Mouse (Mus musculus) liver, embryonic 11.5 days (tissue): ENCODE results near the gene Tsen54. TPM values are rescaled to one million over a fixed set of nuclear protein-coding genes. Genes with fewer than 3 reads are reported as not detected.

ENCODE experiments used
- microRNA-seq: library from miRNA; unstranded; fragments of <30 nt; microRNA quantifications from one replicate; pipeline ENCODE4, GENCODE M21; 2017; ENCODE audit warnings: borderline number of aligned reads
- polyA plus RNA-seq: library from polyadenylated mRNA; unstranded; fragments of >200 nt; fragmentation: Nextera tagmentation; extraction: Ambion mirVana; gene quantifications from 2 replicates; pipeline ENCODE4 v1.2.1, GENCODE M21; 2014

The Tsen54 gene
- polyA plus RNA-seq, 1 experiment from 2014 or later, result 36.4 TPM

Small RNA genes within 50 kb of the gene (microRNA-seq; reads per million reads assigned to microRNA genes)
- not detected for gene Mir5621

Other genes starting within 250 kb of the Tsen54 start
- 121 and 125 TPM in 2 replicates for gene Mrps7, start 210.8 kb upstream of the Tsen54 start, polyA plus RNA-seq
- gene Gga3, start 210.7 kb upstream of the Tsen54 start, polyA plus RNA-seq, result 23.6 and 27.4 TPM in 2 replicates
- gene Mif4gd, start 201.8 kb upstream of the Tsen54 start, polyA plus RNA-seq, result 39.0 and 41.4 TPM in 2 replicates
- 30.2 and 30.9 TPM in 2 replicates for gene Slc25a19, start 186.4 kb upstream of the Tsen54 start, polyA plus RNA-seq
- 47.2 and 52.8 TPM in 2 replicates for gene Grb2, start 106.1 kb upstream of the Tsen54 start, polyA plus RNA-seq
- 14.1 and 14.4 TPM in 2 replicates for gene Tmem94, start 49.3 kb upstream of the Tsen54 start, polyA plus RNA-seq
- gene Caskin2, start 1.1 kb upstream of the Tsen54 start, polyA plus RNA-seq, result 13.5 and 14.0 TPM in 2 replicates
- 15.6 and 18.7 TPM in 2 replicates for gene Llgl2, start 9.3 kb downstream of the Tsen54 start, polyA plus RNA-seq
- gene Myo15b, start 43.7 kb downstream of the Tsen54 start, polyA plus RNA-seq, result 0.56 and 0.89 TPM in 2 replicates
- gene Smim5, start 85.2 kb downstream of the Tsen54 start, polyA plus RNA-seq, result 39.5 and 45.9 TPM in 2 replicates
- 3.5 and 3.6 TPM in 2 replicates for gene Smim6, start 97.3 kb downstream of the Tsen54 start, polyA plus RNA-seq
- 36.5 and 39.9 TPM in 2 replicates for gene Sap30bp, start 118.6 kb downstream of the Tsen54 start, polyA plus RNA-seq
- 19.8 and 22.9 TPM in 2 replicates for gene Recql5, start 118.8 kb downstream of the Tsen54 start, polyA plus RNA-seq
- 0.60 and 0.77 TPM in 2 replicates for gene Itgb4, start 160.0 kb downstream of the Tsen54 start, polyA plus RNA-seq
- 299 and 304 TPM in 2 replicates for gene Galk1, start 198.0 kb downstream of the Tsen54 start, polyA plus RNA-seq
- 1,141 and 1,182 TPM in 2 replicates for gene H3f3b, start 213.2 kb downstream of the Tsen54 start, polyA plus RNA-seq
- 28.9 and 34.1 TPM in 2 replicates for gene Unk, start 215.6 kb downstream of the Tsen54 start, polyA plus RNA-seq